Mouse (Mus musculus): ENCODE results near the gene Lmo2. TPM values are rescaled to one million over a fixed set of nuclear protein-coding genes. Genes with fewer than 3 reads are reported as not detected.
"Not testable (repeated sequence)": the region's sequence is repeated elsewhere in the genome, so short reads cannot be mapped to it uniquely, and the experiment has no call there.

Lmo2 gene
- total RNA-seq, 2 experiments from 2014 or later, result 40.0 to 41.3 TPM

DNA sequence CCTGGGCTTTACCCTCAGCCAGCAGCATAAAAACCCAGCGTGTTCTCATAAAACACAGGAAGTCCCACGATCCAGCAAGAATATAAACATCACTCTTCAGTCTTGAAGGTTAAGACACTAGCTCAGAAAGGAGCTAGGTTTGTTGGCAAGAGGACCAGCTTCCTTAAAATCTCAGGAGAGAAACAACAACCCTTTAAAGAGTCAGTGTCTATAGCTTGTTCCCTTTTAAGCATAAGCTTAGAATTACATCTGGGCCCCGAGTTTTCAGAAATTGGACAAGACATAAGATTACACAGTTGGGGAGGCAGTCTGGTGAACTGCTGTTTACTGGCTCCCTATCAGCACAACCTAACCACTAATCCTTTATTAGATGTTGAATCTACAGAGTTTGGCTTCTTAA is 14.1 kb downstream of the Lmo2 start:
- DNase-seq (ENCODE audit: low spot score in 2 of 2), result no peak

DNA sequence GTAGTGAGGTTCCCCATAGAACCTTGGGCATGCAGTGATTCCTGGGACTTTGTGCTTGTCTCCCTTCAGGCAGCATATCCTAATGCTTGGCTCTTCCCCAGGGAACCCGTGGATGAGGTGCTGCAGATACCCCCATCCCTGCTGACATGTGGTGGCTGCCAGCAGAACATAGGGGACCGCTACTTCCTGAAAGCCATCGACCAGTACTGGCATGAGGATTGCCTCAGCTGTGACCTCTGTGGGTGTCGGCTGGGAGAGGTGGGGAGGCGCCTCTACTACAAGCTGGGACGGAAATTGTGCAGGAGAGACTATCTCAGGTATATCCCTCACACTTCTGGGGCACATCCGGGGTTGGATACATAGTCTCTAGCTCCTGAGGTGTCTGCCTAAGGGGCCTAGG is 18.1 kb downstream of the Lmo2 start:
- DNase-seq (ENCODE audit: low spot score in 2 of 2), result no peak

DNA sequence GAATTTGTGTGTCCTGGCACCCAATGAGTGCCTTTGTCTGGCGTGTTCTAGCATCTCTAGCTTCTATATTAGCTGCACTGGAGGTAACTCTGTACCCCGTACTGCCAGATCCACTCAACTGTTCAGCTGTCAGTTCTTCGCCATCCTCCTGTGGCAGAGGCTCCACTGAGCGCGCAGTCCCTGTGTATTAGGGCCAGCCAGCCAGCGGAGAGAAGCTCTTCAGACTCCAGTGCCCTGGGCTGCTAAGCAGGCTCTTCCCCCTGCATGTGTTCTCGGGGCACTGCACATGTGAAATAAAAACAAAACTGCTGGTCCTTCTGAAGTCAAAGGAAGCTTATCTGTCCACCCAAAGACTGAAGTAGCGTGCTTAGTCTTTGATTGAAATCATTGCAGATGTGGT is 19.4 kb downstream of the Lmo2 start:
- DNase-seq (ENCODE audit: low spot score in 2 of 2), result no peak

DNA sequence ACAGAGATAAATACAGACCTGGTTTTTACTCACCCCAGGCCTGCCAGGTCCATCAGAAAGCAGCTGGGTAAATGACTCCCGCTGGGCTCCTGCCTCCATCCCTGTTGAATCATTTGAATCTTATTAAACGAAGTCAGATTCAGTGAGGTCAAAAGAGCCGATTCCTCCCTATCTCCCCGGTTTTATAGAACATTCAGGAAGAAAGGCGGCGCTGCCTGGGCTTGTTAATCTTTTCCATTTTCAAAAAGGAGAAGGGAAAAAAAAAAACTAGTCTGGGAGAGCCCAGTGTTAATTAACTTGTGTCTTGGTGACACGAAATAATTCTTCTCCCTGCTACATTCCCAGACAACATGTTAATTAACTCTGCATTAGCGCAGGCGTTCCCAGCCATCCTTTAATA is 19.9 kb downstream of the Lmo2 start:
- DNase-seq (ENCODE audit: low spot score in 2 of 2), result no peak

DNA sequence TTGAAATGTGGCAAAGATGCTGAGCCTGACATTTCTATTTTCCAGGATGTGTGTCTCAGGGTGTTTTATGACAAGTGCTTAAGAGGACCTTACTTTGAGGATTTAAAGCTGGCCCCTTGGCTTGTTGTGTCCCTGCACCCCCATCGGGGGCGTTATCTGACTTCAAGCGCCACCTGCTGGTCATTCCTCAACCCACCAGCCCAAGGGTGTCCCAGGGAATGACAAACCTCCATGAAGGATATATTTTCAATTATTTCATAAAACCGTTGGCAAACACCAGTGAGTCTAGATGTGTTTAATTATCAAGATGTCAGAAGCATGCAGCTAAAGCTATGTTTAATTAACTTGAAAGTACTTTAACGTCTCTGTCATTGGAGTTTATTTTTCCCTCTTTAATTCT is 24.5 kb downstream of the Lmo2 start:
- DNase-seq (ENCODE audit: low spot score in 2 of 2), result peak; percentile 45 to 73

DNA sequence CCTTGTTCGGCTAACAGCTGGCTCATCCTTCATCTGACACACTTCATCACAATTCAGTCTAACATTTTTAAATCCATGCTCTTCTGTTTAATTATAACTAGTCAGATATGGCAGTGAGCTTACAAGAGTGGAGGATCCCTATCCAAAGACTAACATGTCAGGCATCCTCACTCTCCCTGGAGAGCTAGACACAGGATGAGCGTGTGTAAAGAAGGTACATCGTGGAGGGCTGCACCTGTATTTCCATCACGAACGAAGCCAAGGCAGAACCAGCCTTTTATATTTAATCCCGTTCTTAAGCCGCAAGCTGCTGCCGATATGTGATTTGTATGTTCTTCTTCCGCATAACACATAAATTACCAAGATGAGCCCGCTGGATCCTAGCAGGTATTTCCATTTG is 25.4 kb downstream of the Lmo2 start:
- no peak for DNase-seq (ENCODE audit: low spot score in 2 of 2)

DNA sequence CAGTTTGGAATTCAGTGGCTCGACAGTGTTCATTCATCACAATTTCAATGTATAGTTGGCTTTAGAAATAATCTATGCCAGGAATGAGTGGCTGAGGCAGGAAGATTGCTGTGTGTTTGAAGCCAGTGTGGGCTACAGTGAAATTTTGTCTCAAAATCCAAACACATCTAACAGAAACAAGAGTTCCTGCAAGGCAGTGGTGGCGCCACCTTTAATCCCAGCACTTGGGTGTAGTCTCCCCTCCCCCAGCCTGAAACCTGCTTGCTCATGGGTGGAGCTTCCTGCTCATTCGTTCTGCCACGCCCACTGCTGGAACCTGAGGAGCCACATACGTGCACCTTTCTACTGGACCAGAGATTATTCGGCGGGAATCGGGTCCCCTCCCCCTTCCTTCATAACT is 29.8 kb downstream of the Lmo2 start:
- DNase-seq (ENCODE audit: low spot score in 2 of 2), result not testable (repeated sequence)

DNA sequence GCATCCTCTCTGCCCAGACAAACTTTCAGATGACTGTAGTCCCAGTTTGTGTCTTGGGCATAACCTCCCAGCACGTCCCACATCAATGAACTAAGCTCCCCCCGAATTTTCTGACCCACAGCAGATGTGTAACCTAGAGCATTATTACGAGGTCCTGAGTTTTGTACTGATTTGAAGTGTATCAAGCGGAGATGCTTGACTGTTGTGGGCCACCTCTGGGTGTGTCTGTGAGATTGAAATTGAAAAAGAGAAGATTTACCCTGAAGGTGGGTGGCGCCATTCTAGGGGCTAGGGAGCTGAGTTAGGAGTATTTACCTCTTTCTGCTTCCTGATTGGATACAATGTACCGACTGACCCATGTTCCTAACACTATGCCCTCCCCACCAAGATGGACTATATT is 31.9 kb downstream of the Lmo2 start:
- DNase-seq (ENCODE audit: low spot score in 2 of 2), result no peak

DNA sequence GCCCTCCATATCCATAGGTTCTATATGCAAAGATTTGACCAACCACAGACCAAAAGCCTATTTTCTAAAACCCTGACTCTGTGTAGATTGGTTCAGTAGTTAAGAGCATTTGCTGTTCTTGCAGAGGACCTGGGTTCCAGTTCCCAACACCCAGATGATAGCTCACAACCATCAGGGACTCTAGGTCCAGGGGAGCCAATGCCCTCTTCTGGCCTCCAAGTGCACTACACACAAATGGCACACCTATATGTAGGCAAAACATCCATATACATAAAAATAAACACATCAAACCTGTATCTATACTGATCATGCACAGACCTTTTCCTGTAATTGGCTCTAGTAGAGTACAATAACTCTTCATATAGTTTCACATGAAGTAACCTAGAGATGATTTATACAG is 33.5 kb downstream of the Lmo2 start:
- no peak for DNase-seq (ENCODE audit: low spot score in 2 of 2)

DNA sequence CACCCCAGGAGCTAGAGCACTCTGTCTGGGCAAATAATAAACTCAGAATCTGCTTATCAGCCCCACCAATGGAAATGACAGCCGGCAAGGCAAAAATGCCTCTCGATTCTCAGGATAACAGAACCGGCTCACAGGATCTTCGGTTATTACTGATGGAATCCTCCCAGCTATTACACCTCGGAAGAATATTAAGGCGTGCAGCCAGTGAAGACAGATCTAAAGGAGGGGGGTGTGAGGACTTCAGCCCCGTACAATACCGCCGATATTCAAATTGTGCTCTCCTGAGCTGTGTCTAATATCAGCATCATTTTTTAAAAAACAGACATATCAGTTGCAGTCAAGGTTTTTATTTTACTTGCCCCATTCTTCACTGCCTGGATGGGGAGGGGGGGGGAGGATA is 34.4 kb downstream of the Lmo2 start:
- DNase-seq (ENCODE audit: low spot score in 2 of 2), result no peak

DNA sequence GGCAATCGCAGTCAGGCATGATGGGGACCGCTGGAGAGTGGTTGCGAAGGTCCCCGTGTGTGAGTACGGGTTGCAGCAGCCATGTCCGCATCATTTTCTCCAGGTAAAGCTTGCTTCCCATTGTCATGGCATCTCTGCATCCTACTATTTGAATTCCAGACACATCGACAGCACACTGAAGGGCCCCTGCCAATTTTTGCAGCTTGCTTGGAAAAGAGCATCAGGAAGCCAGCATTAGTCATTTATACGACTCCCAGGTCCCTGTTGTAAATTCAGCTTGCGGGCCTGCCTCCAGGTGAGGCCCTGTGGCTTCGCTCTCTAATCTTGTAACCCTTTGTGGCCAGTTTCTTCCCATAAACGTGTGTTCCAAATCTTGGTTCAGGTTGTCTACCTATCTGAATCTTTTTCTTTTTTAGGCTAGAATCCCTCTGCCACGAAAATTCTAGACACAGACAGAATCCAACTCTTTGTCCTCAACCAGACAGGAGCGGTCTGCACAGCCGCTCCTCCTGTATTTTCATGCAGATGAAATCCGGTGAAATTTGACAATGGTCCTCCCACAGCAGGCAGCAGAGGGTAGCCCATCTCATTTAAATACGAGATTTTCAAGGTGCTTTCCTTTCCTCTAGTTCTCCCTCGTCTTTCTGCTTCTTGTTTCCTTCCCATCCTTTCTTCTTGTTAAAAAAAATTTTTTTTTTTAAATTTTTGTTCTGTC is 35.0 kb downstream of the Lmo2 start:
- DNase-seq (ENCODE audit: low spot score in 2 of 2), result no peak

DNA sequence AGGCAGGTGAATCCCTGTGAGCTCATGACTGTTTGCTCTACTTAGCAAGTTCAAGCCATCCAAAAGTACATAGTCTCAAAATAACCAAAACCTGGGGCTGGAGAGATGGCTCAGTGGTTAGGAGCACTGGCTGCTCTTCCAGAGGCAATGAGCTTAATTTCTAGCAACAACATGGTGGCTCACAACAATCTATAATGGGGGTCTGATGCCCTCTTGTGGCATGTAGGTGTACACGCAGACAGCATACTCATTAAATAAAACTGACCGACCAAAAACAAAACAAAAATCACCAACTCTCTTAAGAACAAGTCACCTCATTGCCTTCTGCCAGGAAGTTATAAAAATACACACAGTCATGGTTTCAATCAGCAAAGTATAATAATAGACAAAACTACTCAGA is 43.3 kb downstream of the Lmo2 start:
- no peak for DNase-seq (ENCODE audit: low spot score in 2 of 2)

DNA sequence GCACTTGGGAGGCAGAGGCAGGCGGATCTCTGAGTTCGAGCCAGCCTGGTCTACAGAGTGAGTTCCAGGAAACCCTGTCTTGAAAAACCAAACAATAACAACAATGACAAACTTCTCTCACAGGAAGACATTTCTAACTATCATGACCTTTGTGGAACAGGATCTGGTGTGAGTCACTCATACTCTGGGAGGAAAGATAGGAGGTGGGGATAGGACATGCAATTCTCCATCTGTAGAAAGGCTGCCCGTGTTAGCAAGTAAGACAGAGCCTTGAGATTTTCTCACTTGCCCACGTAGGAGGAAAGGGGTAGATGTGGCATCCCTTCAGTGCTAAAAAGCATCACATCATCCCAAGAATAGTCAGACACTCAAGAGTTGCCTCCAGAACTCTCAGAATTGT is 44.1 kb downstream of the Lmo2 start:
- DNase-seq (ENCODE audit: low spot score in 2 of 2), result no peak

DNA sequence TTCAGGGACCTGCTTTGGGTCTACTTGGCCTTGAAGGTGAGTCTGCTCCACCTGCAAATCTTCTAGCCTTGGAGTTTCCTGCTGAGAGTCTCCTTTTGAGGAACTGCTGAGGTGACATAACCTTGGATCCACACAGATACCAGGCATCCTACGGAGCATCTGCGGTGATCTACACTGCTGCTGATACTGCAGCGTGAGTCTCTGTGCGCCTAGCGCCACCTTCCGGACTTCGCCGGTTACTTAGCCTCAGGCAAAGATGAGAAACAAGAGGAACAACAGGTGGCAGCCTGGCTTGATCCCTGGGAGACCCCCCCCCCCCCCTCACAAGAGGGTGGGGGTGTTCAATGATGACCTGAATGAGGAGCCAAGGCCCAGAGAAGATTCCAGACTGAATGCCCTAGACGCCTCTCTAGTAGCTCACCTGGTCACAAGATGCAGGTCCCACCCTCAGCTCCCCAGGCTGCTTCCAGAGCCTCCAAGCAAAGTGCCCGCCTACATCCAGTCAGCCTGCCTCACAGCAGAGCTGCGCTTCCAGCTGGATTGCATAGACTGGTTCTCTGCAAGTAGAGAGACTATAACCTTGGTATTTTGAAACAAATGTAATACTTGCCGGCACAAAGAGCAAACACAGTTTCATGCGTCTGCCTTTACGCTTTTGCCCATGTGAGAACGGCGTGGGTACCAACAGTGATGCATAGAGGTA is 45.1 kb downstream of the Lmo2 start:
- peak in 1 of 2 experiments; percentile 27 for DNase-seq (ENCODE audit: low spot score in 2 of 2)

DNA sequence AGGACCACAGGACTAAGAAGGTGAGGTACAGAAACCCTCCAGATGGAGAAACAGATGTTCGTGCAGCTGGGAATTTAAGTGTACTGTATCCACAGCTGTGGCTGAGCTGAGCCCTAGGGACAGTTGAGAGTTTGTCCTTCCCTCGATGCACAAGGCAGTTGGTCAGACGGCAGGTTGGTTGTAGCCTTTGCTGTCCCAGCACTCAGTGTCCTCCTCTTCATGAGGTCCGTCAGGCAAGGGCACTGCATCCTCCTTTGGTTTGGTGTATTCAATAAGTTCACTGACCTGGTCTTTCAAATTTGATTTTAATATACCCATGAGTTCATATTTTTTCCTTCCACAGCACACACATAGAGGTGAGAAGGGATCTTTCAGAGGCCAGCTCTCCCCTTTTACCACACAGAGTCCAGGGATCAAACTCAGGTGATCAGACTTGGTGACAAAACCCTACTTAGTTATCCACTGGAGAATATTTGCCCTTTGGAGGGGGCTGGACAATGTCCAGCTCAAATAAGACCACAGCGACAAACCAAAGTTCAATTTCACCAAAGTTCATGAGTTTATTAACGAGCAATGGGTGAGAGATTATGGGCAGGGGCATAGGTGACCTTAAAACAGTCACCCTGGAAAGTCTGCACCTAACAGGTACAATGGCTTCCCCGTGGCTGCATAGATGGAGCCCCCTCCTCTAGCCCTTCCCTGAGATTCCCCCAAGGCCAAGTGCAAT is 50.2 kb downstream of the Lmo2 start:
- DNase-seq (ENCODE audit: low spot score in 2 of 2), result no peak

DNA sequence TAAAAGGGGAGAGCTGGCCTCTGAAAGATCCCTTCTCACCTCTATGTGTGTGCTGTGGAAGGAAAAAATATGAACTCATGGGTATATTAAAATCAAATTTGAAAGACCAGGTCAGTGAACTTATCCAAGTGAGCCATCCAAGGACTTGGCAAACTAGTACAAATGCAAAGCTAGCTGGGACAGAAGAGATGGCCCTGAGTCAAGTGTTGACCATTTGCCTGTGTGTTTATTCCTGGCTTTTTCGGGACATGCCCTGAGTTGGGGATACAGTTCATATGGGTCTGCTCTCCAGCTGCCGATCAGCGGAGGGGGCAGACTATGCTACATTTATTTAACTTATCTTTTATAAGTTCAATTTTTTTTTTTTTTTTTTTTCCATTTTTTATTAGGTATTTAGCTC is 51.1 kb downstream of the Lmo2 start:
- not testable (repeated sequence) for DNase-seq (ENCODE audit: low spot score in 2 of 2)

DNA sequence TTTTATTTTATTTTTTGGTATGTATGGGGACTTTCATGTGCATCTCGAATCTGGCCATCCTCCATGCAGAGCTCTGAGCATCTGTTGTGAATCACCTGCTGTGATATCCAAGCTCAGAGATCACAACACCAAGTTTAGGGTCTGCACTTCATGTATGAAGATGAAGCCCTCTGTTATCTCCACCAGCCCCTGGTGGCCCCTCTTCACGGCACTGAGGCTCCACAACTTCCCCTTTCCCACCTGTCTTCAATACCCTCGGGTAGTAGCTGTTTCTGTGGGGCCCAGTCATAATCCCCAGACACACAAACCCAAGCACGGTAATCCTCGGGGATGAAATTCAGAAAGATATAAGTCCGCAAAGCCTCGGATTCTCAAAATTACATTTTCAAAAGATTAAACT is 65.3 kb downstream of the Lmo2 start:
- DNase-seq (ENCODE audit: low spot score in 2 of 2), result no peak

DNA sequence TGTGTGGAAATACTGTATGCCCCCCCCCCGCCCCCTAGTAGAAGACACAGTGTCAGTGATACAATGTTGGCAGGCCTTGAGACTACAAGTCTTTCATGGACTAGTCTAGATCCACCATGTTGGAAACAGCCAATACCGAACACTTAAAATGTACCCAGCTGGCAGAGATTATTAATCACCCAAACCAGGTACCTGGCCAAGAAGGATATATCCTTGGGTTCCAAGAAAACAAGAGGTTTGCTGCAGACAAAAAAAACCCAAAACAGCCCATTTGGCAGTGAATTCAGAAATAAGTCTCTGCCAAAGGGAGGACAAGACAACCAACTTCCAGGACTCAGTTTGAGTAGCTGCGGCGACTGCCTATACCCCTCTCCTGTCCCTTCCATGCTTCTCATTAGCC is 66.9 kb downstream of the Lmo2 start:
- DNase-seq (ENCODE audit: low spot score in 2 of 2), result no peak

DNA sequence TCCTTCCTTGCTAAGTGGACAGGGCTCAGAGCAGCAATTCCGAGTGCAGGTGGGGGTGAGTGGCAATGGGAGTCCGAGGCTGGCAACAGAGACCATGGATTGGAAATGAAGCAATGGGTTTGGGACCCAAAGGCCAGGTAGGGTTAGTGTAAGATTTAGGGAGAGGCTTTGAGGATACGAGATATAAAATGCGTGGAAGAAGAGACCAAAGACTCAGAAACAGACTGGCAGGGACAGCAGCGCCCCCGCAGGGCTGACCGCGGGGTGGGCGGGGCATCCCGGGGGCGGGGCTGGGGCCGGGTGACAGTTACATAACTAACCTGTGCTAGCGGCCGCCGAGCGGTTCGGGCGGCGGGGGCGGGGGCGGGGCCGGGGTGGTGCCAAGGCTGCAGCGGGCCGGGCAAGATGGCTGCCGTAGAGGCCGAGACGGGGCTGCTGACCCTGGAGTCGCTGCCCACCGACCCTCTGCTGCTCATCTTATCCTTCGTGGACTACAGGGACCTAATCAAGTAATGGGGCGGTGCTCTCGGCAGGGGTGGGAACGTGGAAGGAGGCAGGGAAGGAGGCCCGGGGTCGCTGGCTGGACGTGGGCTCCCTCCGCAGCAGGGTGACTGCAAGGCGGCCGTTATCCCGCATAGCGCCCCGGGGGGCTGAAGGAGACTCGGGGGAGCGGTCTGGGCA is 69.8 kb downstream of the Lmo2 start, which contains the start of gene Fbxo3:
TSS of gene Fbxo3 (plus strand) at position 264 of the 681 bp plus-strand sequence.
- peak; percentile 64 to 79 for DNase-seq (ENCODE audit: low spot score in 2 of 2)

DNA sequence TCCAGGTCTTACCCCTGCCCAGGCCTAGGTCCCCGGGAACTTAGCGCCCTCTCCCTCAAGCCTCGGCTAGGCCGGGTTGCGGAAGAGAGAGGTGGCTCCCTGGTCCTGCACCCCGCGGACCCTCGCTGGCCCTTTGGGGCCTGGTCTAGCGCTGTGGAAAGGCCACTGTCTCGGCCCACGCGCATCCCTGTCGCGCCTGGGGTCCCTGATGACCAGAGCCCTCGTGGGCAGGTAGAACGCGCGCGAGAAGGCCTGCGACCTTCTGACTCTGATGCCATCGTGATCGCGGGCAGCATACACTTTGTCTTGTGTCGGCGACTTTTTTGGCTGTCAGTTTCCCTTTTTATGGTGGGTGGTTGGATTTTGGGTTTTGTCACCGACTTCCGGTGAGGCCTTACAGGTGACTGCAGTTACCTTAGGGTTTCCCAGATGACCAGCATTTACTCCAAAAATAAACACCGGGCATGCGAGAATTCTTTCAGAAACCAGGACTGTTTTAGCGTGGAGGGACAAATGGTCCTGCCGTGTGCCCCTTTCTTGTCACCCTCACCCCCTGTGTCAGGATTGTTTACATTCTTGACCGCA is 70.4 kb downstream of the Lmo2 start, which contains the start of gene 4931422A03Rik:
TSS of gene 4931422A03Rik (minus strand) at position 223 of the 585 bp plus-strand sequence.
- DNase-seq (ENCODE audit: low spot score in 2 of 2), result no peak

DNA sequence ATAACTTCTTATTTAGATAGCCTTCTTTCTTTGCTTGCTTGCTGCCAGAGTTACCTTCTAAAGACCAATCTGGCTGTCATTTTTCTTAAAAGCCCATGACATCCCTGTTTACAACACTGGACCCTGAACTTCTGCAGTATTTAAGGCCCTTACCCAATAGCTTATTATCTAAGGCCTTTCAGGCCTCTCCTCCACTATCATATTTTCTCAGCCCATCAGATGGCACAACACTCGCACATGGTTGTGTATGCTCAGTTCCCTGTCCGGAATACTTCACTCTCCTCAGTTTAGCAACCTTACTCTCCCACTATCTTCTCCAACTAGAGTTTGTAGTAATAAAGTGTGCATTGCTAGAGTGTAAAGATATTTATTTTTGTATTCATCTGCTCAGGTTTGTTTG is 71.3 kb downstream of the Lmo2 start:
- DNase-seq (ENCODE audit: low spot score in 2 of 2), result no peak

All from adrenal gland, postnatal 4 days (tissue).